Mouse (Mus musculus) hindbrain, embryonic 14.5 days (tissue): ENCODE results near the gene Glrp1. TPM values are rescaled to one million over a fixed set of nuclear protein-coding genes. Genes with fewer than 3 reads are reported as not detected.

Experiments
- ATAC-seq: fragments of 200-750 bp; cut with Nextera tagmentation; 2 replicates; pipeline ENCODE4 v1.8.0; 2017; ENCODE audit warnings: moderate number of reproducible peaks, mild to moderate bottlenecking, moderate TSS enrichment, moderate library complexity; ENCODE audit not compliant: low FRiP score
- DNase-seq: peaks from one replicate; pipeline ENCODE4 v3.0.0-alpha.2; 2015; ENCODE audit warnings: low spot score
- H3K27ac ChIP-seq: fragments of 300-500 bp; sonication (generic); 2 replicates; pipeline ENCODE4 v1.5.1; 2014; ENCODE audit warnings: mild to moderate bottlenecking, moderate library complexity
- H3K27me3 ChIP-seq: fragments of 300-500 bp; sonication (generic); 2 replicates; pipeline ENCODE4 v1.6.1; 2014; ENCODE audit warnings: mild to moderate bottlenecking, low read length, mixed read lengths; ENCODE audit not compliant: control insufficient read depth, insufficient read depth
- H3K36me3 ChIP-seq: fragments of 300-500 bp; sonication (generic); replicated peaks from 2 replicates; pipeline ENCODE4 v1.6.1; 2014; ENCODE audit not compliant: control insufficient read depth, insufficient read depth
- H3K4me1 ChIP-seq: fragments of 300-500 bp; sonication (generic); replicated peaks from 2 replicates; pipeline ENCODE4 v1.6.1; 2014; ENCODE audit warnings: antibody characterized with exemption, low read length, mixed read lengths; ENCODE audit not compliant: control insufficient read depth, insufficient read depth
- H3K4me2 ChIP-seq: fragments of 300-500 bp; sonication (generic); replicated peaks from 2 replicates; pipeline ENCODE4 v1.6.1; 2014; ENCODE audit warnings: mild to moderate bottlenecking, moderate library complexity
- H3K4me3 ChIP-seq: fragments of 300-500 bp; sonication (generic); replicated peaks from 2 replicates; pipeline ENCODE4 v1.5.1; 2014; ENCODE audit warnings: mild to moderate bottlenecking, low read length
- H3K9ac ChIP-seq: fragments of 300-500 bp; sonication (generic); 2 replicates; pipeline ENCODE4 v1.6.1; 2014
- H3K9me3 ChIP-seq: fragments of 300-500 bp; sonication (generic); 2 replicates; pipeline ENCODE4 v1.6.1; 2016; ENCODE audit warnings: low read length; ENCODE audit not compliant: control insufficient read depth
- WGBS: fragments of 180-500 bp; shearing (Covaris S2); extraction: QIAGEN DNeasy Blood & Tissue Kit; methylation state at CpG from one replicate; pipeline ENCODE4 v1.1.7; 2014; 5-methylcytosine and 5-hydroxymethylcytosine counted together
- polyA plus RNA-seq: library from polyadenylated mRNA; unstranded; fragments of >200 nt; fragmentation: Nextera tagmentation; extraction: Ambion mirVana; gene quantifications from 2 replicates; pipeline ENCODE4 v1.2.1, GENCODE M21; 2014

Glrp1 gene
- polyA plus RNA-seq, 1 experiment from 2014 or later, result not detected

DNA sequence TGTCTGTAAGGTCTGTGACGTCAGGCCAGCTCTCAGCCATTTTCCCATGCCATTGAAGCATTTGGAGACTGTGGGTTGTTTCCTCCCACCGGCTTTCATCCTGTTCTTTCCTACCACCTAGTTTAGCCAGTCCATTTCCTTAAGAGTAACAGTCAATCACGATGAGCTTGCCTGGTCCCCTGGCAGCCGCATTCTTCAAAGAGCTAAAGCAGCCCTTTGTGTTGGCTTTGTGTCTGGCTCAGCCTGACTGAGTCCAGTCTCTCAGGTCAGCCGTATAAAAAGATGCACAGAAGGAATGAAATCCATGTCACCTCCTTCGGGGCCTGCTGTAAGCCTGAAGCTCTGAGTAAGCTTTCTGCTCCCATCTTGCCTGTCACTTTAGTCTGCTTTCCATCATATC, 37.6 kb downstream of the Glrp1 start:
- no peak for DNase-seq
- ATAC-seq, result no peak
- H3K4me1 ChIP-seq, result no peaks in the 10 kb centered on the region
- H3K9me3 ChIP-seq, result no peaks in the 10 kb centered on the region
- WGBS, result 15% methylated on average over 6 of the region's 6 CpGs
- H3K27ac ChIP-seq, result no peak overlapping the region
- no peak overlapping the region for H3K4me2 ChIP-seq
- H3K9ac ChIP-seq, result no peak overlapping the region
- H3K27me3 ChIP-seq, result no peaks in the 10 kb centered on the region
- no peaks in the 10 kb centered on the region for H3K36me3 ChIP-seq
- no peak overlapping the region for H3K4me3 ChIP-seq

DNA sequence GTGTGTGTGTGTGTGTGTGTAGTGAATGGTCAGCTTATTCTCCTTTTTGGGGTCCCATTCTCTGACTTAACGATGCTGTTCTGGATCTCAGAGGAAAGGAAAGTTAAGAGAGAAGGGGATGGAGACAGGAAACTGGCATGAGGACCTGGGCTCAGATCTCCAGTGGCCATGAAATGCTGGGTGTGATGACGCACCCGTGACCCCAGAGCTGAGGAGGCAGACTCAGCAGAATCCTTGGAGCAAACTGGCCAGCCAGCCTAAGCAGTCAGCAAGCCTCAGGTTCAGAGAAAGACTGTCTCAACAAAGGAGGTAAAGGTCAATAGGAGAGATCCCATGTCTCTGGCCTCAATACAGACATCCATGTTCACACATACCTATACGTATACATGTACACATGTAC, 40.1 kb downstream of the Glrp1 start:
- ATAC-seq (no peak), DNase-seq (no peak)
- Histone ChIP-seq H3K4me2 (no peak overlapping the region), H3K4me1 (no peaks in the 10 kb centered on the region), H3K9me3 (no peaks in the 10 kb centered on the region), H3K4me3 (no peak overlapping the region), H3K27ac (no peak overlapping the region), H3K27me3 (no peaks in the 10 kb centered on the region), H3K36me3 (no peaks in the 10 kb centered on the region), H3K9ac (no peak overlapping the region)
- WGBS, result 94% methylated on average over 4 of the region's 4 CpGs

DNA sequence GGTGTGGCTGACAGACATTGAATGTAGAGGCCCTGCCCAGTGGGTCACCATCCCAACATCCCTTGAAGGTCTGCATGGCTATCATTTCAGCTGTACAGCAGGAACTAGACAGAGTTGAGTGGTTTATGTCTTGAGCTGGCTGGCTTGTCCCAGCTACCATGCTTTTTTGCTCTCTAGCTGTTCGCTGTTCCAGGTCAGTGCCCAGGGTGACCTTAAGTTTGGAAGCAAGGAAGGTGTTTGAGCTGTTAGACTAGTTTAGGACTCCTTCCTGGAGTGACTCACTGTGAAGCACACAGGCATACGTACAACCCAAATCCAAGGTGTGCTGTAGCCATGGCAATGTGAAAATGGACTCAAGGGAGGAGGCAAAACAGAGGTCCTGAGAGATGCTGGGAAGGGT, 41.5 kb downstream of the Glrp1 start:
- H3K27ac ChIP-seq, result no peak overlapping the region
- no peak overlapping the region for H3K9ac ChIP-seq
- 96% methylated on average over 2 of the region's 2 CpGs for WGBS
- H3K27me3 ChIP-seq, result no peaks in the 10 kb centered on the region
- H3K4me3 ChIP-seq, result no peak overlapping the region
- H3K9me3 ChIP-seq, result no peaks in the 10 kb centered on the region
- no peak for DNase-seq
- H3K4me2 ChIP-seq, result no peak overlapping the region
- no peak for ATAC-seq
- no peaks in the 10 kb centered on the region for H3K4me1 ChIP-seq
- H3K36me3 ChIP-seq, result no peaks in the 10 kb centered on the region

DNA sequence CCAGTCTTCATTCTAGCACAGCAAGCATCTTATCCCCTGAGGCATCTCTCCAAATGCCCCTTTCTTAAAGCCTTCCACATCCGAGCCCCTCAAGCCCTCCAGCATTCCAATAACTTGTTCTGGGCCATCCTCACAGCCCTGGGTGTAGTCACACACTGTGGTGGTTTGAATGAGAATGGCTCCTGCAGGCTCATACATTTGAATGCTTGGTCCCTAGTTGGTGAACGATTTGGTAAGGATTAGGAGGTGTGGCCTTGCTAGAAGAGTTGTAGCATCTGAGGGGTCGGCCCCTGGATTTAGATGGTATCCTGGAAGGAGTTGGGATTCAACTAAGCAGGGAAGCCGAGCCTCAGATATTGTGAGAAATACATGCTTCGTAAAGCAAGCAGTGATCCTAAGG, 42.0 kb downstream of the Glrp1 start:
- no peak for ATAC-seq
- Histone ChIP-seq H3K36me3 (no peaks in the 10 kb centered on the region), H3K9me3 (no peaks in the 10 kb centered on the region), H3K27me3 (no peaks in the 10 kb centered on the region), H3K27ac (no peak overlapping the region), H3K4me3 (no peak overlapping the region), H3K4me1 (no peaks in the 10 kb centered on the region), H3K4me2 (no peak overlapping the region), H3K9ac (no peak overlapping the region)
- 80% methylated on average over 5 of the region's 5 CpGs for WGBS
- DNase-seq, result no peak

DNA sequence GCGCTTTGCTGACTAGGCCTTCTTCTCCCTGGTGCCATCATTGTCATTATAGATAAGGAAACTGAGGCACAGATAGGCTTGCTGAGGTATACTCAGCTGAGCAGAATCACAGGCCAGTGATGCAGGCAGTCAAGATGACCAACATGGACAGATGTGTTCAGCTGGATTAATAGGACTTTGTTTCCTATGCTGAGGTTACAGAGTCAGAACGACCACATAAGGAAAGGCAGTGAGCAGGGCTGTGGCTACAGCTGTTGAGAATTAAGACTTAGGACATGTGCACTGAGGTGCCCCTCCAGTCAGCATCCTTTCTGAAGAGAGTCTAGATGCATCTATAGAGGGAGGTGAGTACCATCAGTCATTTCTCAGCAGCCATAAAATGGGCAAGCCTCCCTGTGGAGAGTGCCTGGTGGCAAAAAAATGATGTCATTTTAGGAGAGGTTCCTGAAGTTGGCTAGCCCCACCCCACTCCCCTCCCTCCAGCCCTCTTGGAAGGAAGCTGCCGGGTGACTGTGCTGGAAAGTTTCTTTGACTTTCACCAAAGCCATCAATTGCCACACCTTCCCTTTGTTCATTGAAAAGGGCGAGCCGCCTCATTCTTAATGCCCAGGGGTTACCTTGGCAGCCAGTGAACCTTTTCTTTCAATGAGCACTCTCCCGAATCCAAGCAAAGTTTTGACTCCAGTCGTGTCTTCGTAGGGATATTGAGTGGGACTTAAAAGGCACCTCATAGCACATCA, 43.4 kb downstream of the Glrp1 start:
- ATAC-seq (no peak), DNase-seq (no peak)
- Histone ChIP-seq H3K9me3 (no peaks in the 10 kb centered on the region), H3K4me2 (no peak overlapping the region), H3K27ac (no peak overlapping the region), H3K4me1 (no peaks in the 10 kb centered on the region), H3K4me3 (no peak overlapping the region), H3K36me3 (no peaks in the 10 kb centered on the region), H3K27me3 (no peaks in the 10 kb centered on the region), H3K9ac (no peak overlapping the region)
- WGBS, result 70% methylated on average over 8 of the region's 8 CpGs

DNA sequence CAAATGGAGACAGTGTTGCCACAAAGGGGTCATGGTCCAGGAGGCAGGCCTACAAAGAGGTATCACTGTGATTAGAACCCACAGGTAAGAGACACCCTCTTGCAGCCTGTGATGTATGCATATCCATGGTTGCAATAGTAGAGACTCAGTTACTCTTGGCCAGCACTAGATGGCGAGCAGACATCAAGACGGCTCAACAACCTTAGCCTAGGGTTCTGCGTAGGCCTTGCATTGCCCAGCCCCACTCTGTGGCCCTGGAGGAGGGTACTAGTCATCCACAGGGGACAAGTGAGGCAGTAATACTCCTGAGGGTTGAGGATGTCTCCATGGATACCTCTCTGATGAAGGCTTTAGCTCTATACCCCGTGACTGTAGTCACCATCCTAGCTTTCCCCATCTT, 44.1 kb downstream of the Glrp1 start:
- H3K36me3 ChIP-seq, result no peaks in the 10 kb centered on the region
- H3K4me1 ChIP-seq, result no peaks in the 10 kb centered on the region
- no peaks in the 10 kb centered on the region for H3K27me3 ChIP-seq
- no peak overlapping the region for H3K27ac ChIP-seq
- no peak overlapping the region for H3K9ac ChIP-seq
- no peak overlapping the region for H3K4me2 ChIP-seq
- H3K9me3 ChIP-seq, result no peaks in the 10 kb centered on the region
- DNase-seq (no peak), ATAC-seq (0 out of 2 replicates have a peak, but pooled peaks have one; percentile 24)
- H3K4me3 ChIP-seq, result no peak overlapping the region
- 76% methylated on average over 4 of the region's 4 CpGs for WGBS

DNA sequence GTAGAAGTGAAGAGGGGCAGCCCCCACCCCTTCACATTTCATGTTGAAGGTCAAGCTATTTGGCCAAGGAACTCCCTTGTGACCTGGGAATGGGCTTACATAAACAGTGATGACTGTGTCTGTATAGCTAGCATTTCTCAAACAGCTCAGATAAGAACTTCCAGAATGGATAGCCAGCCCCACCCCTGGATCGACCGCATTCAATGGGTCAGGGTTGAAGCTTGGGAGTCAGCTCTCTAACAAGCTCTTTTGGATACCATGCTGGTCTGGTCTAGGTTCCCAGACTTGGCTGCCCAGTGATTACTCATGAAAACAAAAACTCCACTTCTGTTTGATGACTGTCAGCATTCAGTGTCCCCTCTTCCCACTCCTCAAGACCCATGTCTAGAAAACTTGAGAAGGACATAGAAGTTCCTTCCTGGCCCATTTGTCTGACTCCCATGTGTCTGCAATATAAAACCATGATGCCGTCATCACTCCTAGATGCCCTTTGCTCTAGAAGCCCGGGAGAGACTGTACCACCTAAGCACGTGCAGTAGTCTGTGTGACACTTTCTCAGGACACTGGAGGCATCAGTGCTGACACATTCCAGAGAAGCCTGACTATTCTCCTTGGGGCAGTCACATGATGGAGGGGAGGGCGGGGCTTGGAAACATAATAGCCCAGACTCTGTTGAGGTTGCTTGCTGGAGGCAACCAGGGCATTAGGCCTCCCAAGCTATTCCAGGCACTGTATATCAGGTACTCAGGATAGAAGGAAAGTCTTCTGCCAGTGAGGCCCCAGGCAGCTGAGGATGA, 45.6 kb downstream of the Glrp1 start:
- no peaks in the 10 kb centered on the region for H3K27me3 ChIP-seq
- H3K9ac ChIP-seq, result no peak overlapping the region
- H3K9me3 ChIP-seq, result no peaks in the 10 kb centered on the region
- ATAC-seq (no peak), DNase-seq (no peak)
- H3K4me3 ChIP-seq, result no peak overlapping the region
- no peak overlapping the region for H3K27ac ChIP-seq
- no peaks in the 10 kb centered on the region for H3K36me3 ChIP-seq
- WGBS, result 84% methylated on average over 6 of the region's 6 CpGs
- no peaks in the 10 kb centered on the region for H3K4me1 ChIP-seq
- H3K4me2 ChIP-seq, result no peak overlapping the region

DNA sequence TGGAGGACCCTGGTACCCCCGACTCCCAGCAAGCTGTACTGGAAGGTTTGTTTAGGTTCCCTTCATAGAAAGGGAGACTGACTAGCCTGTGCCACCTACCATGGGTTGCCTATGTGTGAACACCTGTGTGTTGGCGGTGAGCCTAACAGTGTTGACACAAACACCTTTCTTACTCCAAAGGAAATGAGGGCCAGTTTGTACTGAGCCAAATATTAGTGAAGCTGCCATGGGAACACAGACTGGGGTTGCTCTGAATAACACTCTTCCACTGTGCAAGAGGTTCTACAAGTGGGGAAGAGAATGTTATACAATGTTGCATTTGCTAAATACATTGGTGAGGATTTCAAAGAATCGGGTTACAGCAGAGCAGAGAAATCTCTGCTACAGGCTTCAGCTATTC, 46.6 kb downstream of the Glrp1 start:
- no peaks in the 10 kb centered on the region for H3K27me3 ChIP-seq
- DNase-seq (no peak), ATAC-seq (no peak)
- no peaks in the 10 kb centered on the region for H3K4me1 ChIP-seq
- no peaks in the 10 kb centered on the region for H3K9me3 ChIP-seq
- H3K4me3 ChIP-seq, result no peak overlapping the region
- H3K36me3 ChIP-seq, result no peaks in the 10 kb centered on the region
- 93% methylated on average over 3 of the region's 3 CpGs for WGBS
- no peak overlapping the region for H3K4me2 ChIP-seq
- no peak overlapping the region for H3K27ac ChIP-seq
- no peak overlapping the region for H3K9ac ChIP-seq

DNA sequence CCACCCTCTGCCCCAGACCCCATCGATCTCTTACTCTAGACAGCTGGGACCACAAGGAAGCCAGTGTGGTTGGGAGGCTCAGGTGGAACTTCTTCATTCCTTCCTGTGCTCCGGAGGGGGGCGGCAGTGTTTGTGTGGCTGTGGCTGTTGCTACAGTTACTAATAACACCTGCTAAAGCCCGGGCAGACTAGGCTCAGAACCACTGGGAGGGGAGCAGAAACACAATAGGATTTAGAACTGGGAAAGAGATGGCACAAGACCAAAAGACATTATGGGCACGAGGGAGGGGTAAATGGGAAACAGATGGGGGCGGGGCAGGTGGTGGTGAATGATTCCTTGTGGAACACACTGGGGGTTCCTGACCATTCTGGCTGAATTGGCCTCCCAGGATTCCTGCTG, 47.4 kb downstream of the Glrp1 start:
- WGBS, result 42% methylated on average over 6 of the region's 6 CpGs
- Histone ChIP-seq H3K4me3 (no peak overlapping the region), H3K9ac (no peak overlapping the region), H3K4me1 (no peaks in the 10 kb centered on the region), H3K27me3 (no peaks in the 10 kb centered on the region), H3K36me3 (no peaks in the 10 kb centered on the region), H3K9me3 (no peaks in the 10 kb centered on the region), H3K4me2 (no peak overlapping the region), H3K27ac (no peak overlapping the region)
- DNase-seq (no peak), ATAC-seq (no peak)
